Mouse (Mus musculus): ENCODE data around the gene Atp5s. TPM values are rescaled to one million over a fixed set of nuclear protein-coding genes. Genes with fewer than 3 reads are reported as not detected.

Gene Atp5s
- polyA plus RNA-seq, 1 experiment from 2014 or later: 23.6 TPM

GRCm38 (mm10) chr12:69723376-69723775 lies 1.4 kb upstream of the Atp5s start:
- ATAC-seq (replicated peaks; ENCODE audit: low FRiP score) (no peak), DNase-seq (ENCODE audit: low spot score) (no peak)
- H3K36me3 ChIP-seq (ENCODE audit: control insufficient read depth, insufficient read depth, low read length): peaks cover 4% of the 10 kb centered on the region; the same call in 1 of the 2 replicates
- peak overlapping the region; percentile 29; the same call in 1 of the 2 replicates for H3K9ac ChIP-seq (ENCODE audit: low read length)
- H3K4me1 ChIP-seq (replicated peaks; ENCODE audit: control insufficient read depth, insufficient read depth, low read length): no peaks in the 10 kb centered on the region; the same call in 1 of the 2 replicates
- H3K27ac ChIP-seq (ENCODE audit: low read depth, low read length): no peak overlapping the region
- peaks cover 9% of the 10 kb centered on the region; the same call in 1 of the 2 replicates for H3K9me3 ChIP-seq (ENCODE audit: control insufficient read depth, low read length)
- no peaks in the 10 kb centered on the region for H3K27me3 ChIP-seq (ENCODE audit: control insufficient read depth, insufficient read depth, low read length)
- 53% methylated on average over 2 of the region's 2 CpGs for WGBS
- H3K4me2 ChIP-seq (ENCODE audit: low read depth, low read length, severe bottlenecking): peak overlapping the region; percentile 73
- H3K4me3 ChIP-seq (ENCODE audit: low read depth, low read length): no peak overlapping the region; the same call in 1 of the 2 replicates

GRCm38 (mm10) chr12:69724018-69724710 lies 586 bp upstream of the Atp5s start:
- peak overlapping the region; percentile 56 for H3K9ac ChIP-seq (ENCODE audit: low read length)
- 2% methylated on average over 23 of the region's 24 CpGs for WGBS
- no peaks in the 10 kb centered on the region; the same call in 1 of the 2 replicates for H3K4me1 ChIP-seq (replicated peaks; ENCODE audit: control insufficient read depth, insufficient read depth, low read length)
- peaks cover 4% of the 10 kb centered on the region; the same call in 1 of the 2 replicates for H3K36me3 ChIP-seq (ENCODE audit: control insufficient read depth, insufficient read depth, low read length)
- ATAC-seq (replicated peaks; ENCODE audit: low FRiP score): peak; percentile 8
- peak overlapping the region; percentile 58 for H3K4me3 ChIP-seq (ENCODE audit: low read depth, low read length)
- H3K9me3 ChIP-seq (ENCODE audit: control insufficient read depth, low read length): peaks cover 8% of the 10 kb centered on the region; the same call in 1 of the 2 replicates
- no peak overlapping the region for H3K27ac ChIP-seq (ENCODE audit: low read depth, low read length)
- H3K4me2 ChIP-seq (ENCODE audit: low read depth, low read length, severe bottlenecking): peak overlapping the region; percentile 73
- DNase-seq (ENCODE audit: low spot score): no peak
- H3K27me3 ChIP-seq (ENCODE audit: control insufficient read depth, insufficient read depth, low read length): no peaks in the 10 kb centered on the region

GRCm38 (mm10) chr12:69729246-69729645 lies 4.5 kb downstream of the Atp5s start:
- DNase-seq (ENCODE audit: low spot score) (no peak), ATAC-seq (replicated peaks; ENCODE audit: low FRiP score) (no peak)
- Histone ChIP-seq H3K36me3 (ENCODE audit: control insufficient read depth, insufficient read depth, low read length) (no peaks in the 10 kb centered on the region), H3K9ac (ENCODE audit: low read length) (no peak overlapping the region), H3K4me3 (ENCODE audit: low read depth, low read length) (no peak overlapping the region), H3K4me1 (replicated peaks; ENCODE audit: control insufficient read depth, insufficient read depth, low read length) (no peaks in the 10 kb centered on the region), H3K27me3 (ENCODE audit: control insufficient read depth, insufficient read depth, low read length) (no peaks in the 10 kb centered on the region), H3K27ac (ENCODE audit: low read depth, low read length) (no peak overlapping the region), H3K4me2 (ENCODE audit: low read depth, low read length, severe bottlenecking) (no peak overlapping the region), H3K9me3 (ENCODE audit: control insufficient read depth, low read length) (no peaks in the 10 kb centered on the region)
- WGBS: 95% methylated on average over 1 of the region's 1 CpGs

- Histone ChIP-seq H3K9me3 (ENCODE audit: control insufficient read depth, low read length) (no peaks in the 10 kb centered on the region), H3K36me3 (ENCODE audit: control insufficient read depth, insufficient read depth, low read length) (no peaks in the 10 kb centered on the region), H3K27me3 (ENCODE audit: control insufficient read depth, insufficient read depth, low read length) (no peaks in the 10 kb centered on the region), H3K27ac (ENCODE audit: low read depth, low read length) (no peak overlapping the region), H3K4me3 (ENCODE audit: low read depth, low read length) (no peak overlapping the region), H3K9ac (ENCODE audit: low read length) (no peak overlapping the region), H3K4me1 (replicated peaks; ENCODE audit: control insufficient read depth, insufficient read depth, low read length) (no peaks in the 10 kb centered on the region), H3K4me2 (ENCODE audit: low read depth, low read length, severe bottlenecking) (no peak overlapping the region)
- DNase-seq (ENCODE audit: low spot score): no peak
- WGBS: 83% methylated on average over 1 of the region's 1 CpGs
- no peak for ATAC-seq (replicated peaks; ENCODE audit: low FRiP score)
Observed at GRCm38 (mm10) chr12:69730306-69730705, 5.6 kb downstream of the Atp5s start.

- Histone ChIP-seq H3K27ac (ENCODE audit: low read depth, low read length) (no peak overlapping the region), H3K4me1 (replicated peaks; ENCODE audit: control insufficient read depth, insufficient read depth, low read length) (no peaks in the 10 kb centered on the region), H3K27me3 (ENCODE audit: control insufficient read depth, insufficient read depth, low read length) (no peaks in the 10 kb centered on the region), H3K4me2 (ENCODE audit: low read depth, low read length, severe bottlenecking) (no peak overlapping the region), H3K36me3 (ENCODE audit: control insufficient read depth, insufficient read depth, low read length) (no peaks in the 10 kb centered on the region), H3K4me3 (ENCODE audit: low read depth, low read length) (no peak overlapping the region), H3K9ac (ENCODE audit: low read length) (no peak overlapping the region), H3K9me3 (ENCODE audit: control insufficient read depth, low read length) (no peaks in the 10 kb centered on the region)
- ATAC-seq (replicated peaks; ENCODE audit: low FRiP score): no peak
- WGBS: 41% methylated on average over 5 of the region's 5 CpGs
- DNase-seq (ENCODE audit: low spot score): no peak
Observed at GRCm38 (mm10) chr12:69732221-69732620, 7.5 kb downstream of the Atp5s start.

- ATAC-seq (replicated peaks; ENCODE audit: low FRiP score): no peak
Observed at GRCm38 (mm10) chr12:69733518-69733917, 8.8 kb downstream of the Atp5s start.

GRCm38 (mm10) chr12:69733923-69734322 lies 9.2 kb downstream of the Atp5s start:
- H3K4me3 ChIP-seq (ENCODE audit: low read depth, low read length): no peak overlapping the region
- no peak for ATAC-seq (replicated peaks; ENCODE audit: low FRiP score)
- H3K9me3 ChIP-seq (ENCODE audit: control insufficient read depth, low read length): no peaks in the 10 kb centered on the region
- no peaks in the 10 kb centered on the region for H3K4me1 ChIP-seq (replicated peaks; ENCODE audit: control insufficient read depth, insufficient read depth, low read length)
- no peak for DNase-seq (ENCODE audit: low spot score)
- H3K27ac ChIP-seq (ENCODE audit: low read depth, low read length): no peak overlapping the region
- 88% methylated on average over 3 of the region's 3 CpGs for WGBS
- H3K4me2 ChIP-seq (ENCODE audit: low read depth, low read length, severe bottlenecking): no peak overlapping the region
- no peaks in the 10 kb centered on the region for H3K27me3 ChIP-seq (ENCODE audit: control insufficient read depth, insufficient read depth, low read length)
- H3K36me3 ChIP-seq (ENCODE audit: control insufficient read depth, insufficient read depth, low read length): no peaks in the 10 kb centered on the region
- no peak overlapping the region for H3K9ac ChIP-seq (ENCODE audit: low read length)

More at GRCm38 (mm10) chr12:69733518-69733917, 8.8 kb downstream of the Atp5s start:
- DNase-seq (ENCODE audit: low spot score): no peak
- H3K4me1 ChIP-seq (replicated peaks; ENCODE audit: control insufficient read depth, insufficient read depth, low read length): no peaks in the 10 kb centered on the region
- no peak overlapping the region for H3K4me2 ChIP-seq (ENCODE audit: low read depth, low read length, severe bottlenecking)
- H3K4me3 ChIP-seq (ENCODE audit: low read depth, low read length): no peak overlapping the region
- no peaks in the 10 kb centered on the region for H3K36me3 ChIP-seq (ENCODE audit: control insufficient read depth, insufficient read depth, low read length)
- no peaks in the 10 kb centered on the region for H3K9me3 ChIP-seq (ENCODE audit: control insufficient read depth, low read length)
- 26% methylated on average over 2 of the region's 2 CpGs for WGBS
- H3K9ac ChIP-seq (ENCODE audit: low read length): no peak overlapping the region
- H3K27ac ChIP-seq (ENCODE audit: low read depth, low read length): no peak overlapping the region
- H3K27me3 ChIP-seq (ENCODE audit: control insufficient read depth, insufficient read depth, low read length): no peaks in the 10 kb centered on the region

GRCm38 (mm10) chr12:69741965-69742364 lies 17.2 kb downstream of the Atp5s start:
- no peaks in the 10 kb centered on the region for H3K9me3 ChIP-seq (ENCODE audit: control insufficient read depth, low read length)
- no peak overlapping the region for H3K27ac ChIP-seq (ENCODE audit: low read depth, low read length)
- H3K27me3 ChIP-seq (ENCODE audit: control insufficient read depth, insufficient read depth, low read length): no peaks in the 10 kb centered on the region
- no peak overlapping the region for H3K9ac ChIP-seq (ENCODE audit: low read length)
- H3K36me3 ChIP-seq (ENCODE audit: control insufficient read depth, insufficient read depth, low read length): no peaks in the 10 kb centered on the region
- no peak overlapping the region for H3K4me2 ChIP-seq (ENCODE audit: low read depth, low read length, severe bottlenecking)
- H3K4me1 ChIP-seq (replicated peaks; ENCODE audit: control insufficient read depth, insufficient read depth, low read length): no peaks in the 10 kb centered on the region
- H3K4me3 ChIP-seq (ENCODE audit: low read depth, low read length): no peak overlapping the region
- WGBS: 84% methylated on average over 5 of the region's 5 CpGs
- ATAC-seq (replicated peaks; ENCODE audit: low FRiP score) (no peak), DNase-seq (ENCODE audit: low spot score) (no peak)

GRCm38 (mm10) chr12:69744138-69744537 lies 19.4 kb downstream of the Atp5s start:
- H3K9ac ChIP-seq (ENCODE audit: low read length): no peak overlapping the region
- H3K27ac ChIP-seq (ENCODE audit: low read depth, low read length): no peak overlapping the region
- ATAC-seq (replicated peaks; ENCODE audit: low FRiP score) (no peak), DNase-seq (ENCODE audit: low spot score) (no peak)
- H3K4me2 ChIP-seq (ENCODE audit: low read depth, low read length, severe bottlenecking): no peak overlapping the region
- no peaks in the 10 kb centered on the region for H3K27me3 ChIP-seq (ENCODE audit: control insufficient read depth, insufficient read depth, low read length)
- no peaks in the 10 kb centered on the region for H3K9me3 ChIP-seq (ENCODE audit: control insufficient read depth, low read length)
- no peak overlapping the region for H3K4me3 ChIP-seq (ENCODE audit: low read depth, low read length)
- WGBS: 89% methylated on average over 5 of the region's 5 CpGs
- H3K4me1 ChIP-seq (replicated peaks; ENCODE audit: control insufficient read depth, insufficient read depth, low read length): no peaks in the 10 kb centered on the region
- H3K36me3 ChIP-seq (ENCODE audit: control insufficient read depth, insufficient read depth, low read length): no peaks in the 10 kb centered on the region

All from forebrain, embryonic 11.5 days (tissue).